ENCODE assay signal across 8 mouse cellular contexts in genomic region chr1:61639114-61640093, GRCm38 (mm10). TPM values are rescaled to one million over a fixed set of nuclear protein-coding genes. Genes with fewer than 3 reads are reported as not detected.
A peak's percentile ranks its signal among the peaks of the same experiment; 100 is the strongest.
DNase-seq lines count a peak whose midpoint lies in the region; ATAC-seq and TF ChIP-seq lines count a peak whose summit lies in the region.

No protein-coding gene starts in this region.

- no peak for TF ChIP-seq CTCF in liver, adult 2 months (IDR thresholded peaks at IDR 0.05; ENCODE audit: low read depth, low read length)

- H3K4me3 ChIP-seq in forebrain, embryonic 15.5 days = peak overlapping the region; percentile 90
- H3K4me3 ChIP-seq in hindbrain, embryonic 15.5 days = peak overlapping the region; percentile 91
- peak overlapping the region; percentile 99 for H3K4me3 ChIP-seq in liver, adult 2 months (ENCODE audit: insufficient read depth, low read depth, low read length)
- H3K4me3 ChIP-seq in myocyte = peak overlapping the region; percentile 12

- H3K9ac ChIP-seq in forebrain, embryonic 15.5 days (replicated peaks) = peak overlapping the region; percentile 70
- peak overlapping the region; percentile 70 for H3K9ac ChIP-seq in hindbrain, embryonic 15.5 days
- H3K9ac ChIP-seq in liver, adult 2 months (ENCODE audit: low read depth, low read length) = peak overlapping the region; percentile 97

- H3ac ChIP-seq in myocyte (ENCODE audit: control insufficient read depth, insufficient read length) = no peak overlapping the region

- 0 out of 2 replicates have a peak overlapping the region, but pooled peaks have one; percentile 5 for H3K27ac ChIP-seq in forebrain, embryonic 15.5 days (replicated peaks)
- peak overlapping the region; percentile 59 for H3K27ac ChIP-seq in hindbrain, embryonic 15.5 days (replicated peaks)
- peak overlapping the region; percentile 35; the same call in 1 of the 2 replicates for H3K27ac ChIP-seq in liver, adult 2 months (replicated peaks; ENCODE audit: insufficient read depth, low read depth, low read length)

- DNase-seq in layer of hippocampus, adult 11-12 months (ENCODE audit: low spot score) = peak; percentile 3
- no peak for DNase-seq in layer of hippocampus, adult 18-20 months (ENCODE audit: low spot score in 2 of 2)
- peak; percentile 15 for DNase-seq in adrenal gland, adult 2 months
- DNase-seq in liver, adult 2 months (ENCODE audit: extremely low read depth, low read depth, low spot score) = no peak
- no peak for DNase-seq in cerebellum, adult 8-10 months

- H3K4me2 ChIP-seq in forebrain, embryonic 15.5 days (replicated peaks) = peak overlapping the region; percentile 99
- H3K4me2 ChIP-seq in hindbrain, embryonic 15.5 days = peak overlapping the region; percentile 97
- peak overlapping the region; percentile 86 for H3K4me2 ChIP-seq in myocyte (ENCODE audit: low read depth)

- H3K27me3 ChIP-seq in forebrain, embryonic 15.5 days = 0 out of 2 replicates have a peak, but pooled peaks cover 3% of the 10 kb centered on the region
- no peaks in the 10 kb centered on the region for H3K27me3 ChIP-seq in hindbrain, embryonic 15.5 days
- no peaks in the 10 kb centered on the region for H3K27me3 ChIP-seq in liver, adult 2 months (ENCODE audit: control insufficient read depth, insufficient read depth, low read length)
- H3K27me3 ChIP-seq in myocyte (ENCODE audit: control insufficient read depth, insufficient read depth, insufficient read length) = no peaks in the 10 kb centered on the region

- no peaks in the 10 kb centered on the region for H3K79me2 ChIP-seq in liver, adult 2 months (ENCODE audit: control insufficient read depth, insufficient read depth, low read length)
- no peaks in the 10 kb centered on the region for H3K79me2 ChIP-seq in myocyte (ENCODE audit: control insufficient read depth, insufficient read depth)

- no peaks in the 10 kb centered on the region for H3K9me3 ChIP-seq in forebrain, embryonic 15.5 days
- no peaks in the 10 kb centered on the region for H3K9me3 ChIP-seq in hindbrain, embryonic 15.5 days

- H3K36me3 ChIP-seq in forebrain, embryonic 15.5 days = no peaks in the 10 kb centered on the region
- H3K36me3 ChIP-seq in hindbrain, embryonic 15.5 days = no peaks in the 10 kb centered on the region
- no peaks in the 10 kb centered on the region for H3K36me3 ChIP-seq in liver, adult 2 months (ENCODE audit: control insufficient read depth, insufficient read depth, low read length)
- H3K36me3 ChIP-seq in myocyte (ENCODE audit: control insufficient read depth, insufficient read depth) = no peaks in the 10 kb centered on the region

- WGBS in forebrain, embryonic 15.5 days = 3% methylated on average over 40 of the region's 40 CpGs
- 3% methylated on average over 39 of the region's 40 CpGs for WGBS in hindbrain, embryonic 15.5 days
- WGBS in liver, adult 2 months = 7% methylated on average over 40 of the region's 40 CpGs

- no peak for TF ChIP-seq POLR2A in liver, adult 2 months (IDR thresholded peaks at IDR 0.05; ENCODE audit: extremely low read depth, insufficient read depth, low read length)
- no peak for TF ChIP-seq POLR2A in myocyte (IDR thresholded peaks at IDR 0.05; ENCODE audit: insufficient read length, low read depth)

- H3K4me1 ChIP-seq in forebrain, embryonic 15.5 days = peaks cover 14% of the 10 kb centered on the region
- H3K4me1 ChIP-seq in hindbrain, embryonic 15.5 days (replicated peaks) = peaks cover 12% of the 10 kb centered on the region
- H3K4me1 ChIP-seq in liver, adult 2 months (ENCODE audit: control insufficient read depth, insufficient read depth, low read length) = peaks cover 7% of the 10 kb centered on the region; the same call in 1 of the 2 replicates

- ATAC-seq in forebrain, embryonic 15.5 days (replicated peaks) = peak; percentile 68
- ATAC-seq in hindbrain, embryonic 15.5 days (ENCODE audit: low FRiP score, low read depth) = peak; percentile 55

TF ChIP-seq in myocyte, 11 proteins besides CTCF, POLR2A, EP300 and RAD21:
- TF ChIP-seq E2F4 (IDR thresholded peaks at IDR 0.05; ENCODE audit: insufficient read depth) = no peak
- TF ChIP-seq MAX (IDR thresholded peaks at IDR 0.05; ENCODE audit: low read depth) = no peak
- TF ChIP-seq MYOG (IDR thresholded peaks at IDR 0.05; ENCODE audit: control insufficient read depth in 1 of 3, insufficient read depth in 1 of 3, insufficient read length in 2 of 3, low read depth in 2 of 3) = no peak
- TF ChIP-seq MYOD1 (IDR thresholded peaks at IDR 0.05; ENCODE audit: control insufficient read depth in 1 of 3, insufficient read length in 2 of 3, low read depth in 2 of 3) = no peak
- TF ChIP-seq TCF3 (IDR thresholded peaks at IDR 0.05; ENCODE audit: insufficient read length, low read depth) = no peak
- TF ChIP-seq REST (IDR thresholded peaks at IDR 0.05; ENCODE audit: insufficient read depth, insufficient read length) = no peak
- no peak for TF ChIP-seq USF1 (IDR thresholded peaks at IDR 0.05; ENCODE audit: low read depth)
- no peak for TF ChIP-seq TCF12 (IDR thresholded peaks at IDR 0.05; ENCODE audit: insufficient read depth, poor library complexity, severe bottlenecking)

RNA-seq across cellular contexts. Expression of gene Pard3b, which starts 0.8 kb away (rescaled TPM):
- 1 to 10 TPM; 5.4 to 5.9 TPM for total RNA-seq in layer of hippocampus, adult 18-20 months (2021)
- 10 to 100 TPM; 11.2 to 12.1 TPM for total RNA-seq in adrenal gland, adult 2 months (2021)
- 10.8 and 15.2 TPM in 2 replicates for polyA plus RNA-seq in adrenal gland, adult 2 months (2012; rRNA removed)
- 8.8 and 9.8 TPM in 2 replicates for polyA plus RNA-seq in forebrain, embryonic 15.5 days (2015; fragmentation: Nextera tagmentation; extraction: Ambion mirVana)
- 9.0 and 11.6 TPM in 2 replicates for polyA plus RNA-seq in hindbrain, embryonic 15.5 days (2015; fragmentation: Nextera tagmentation; extraction: Ambion mirVana)
- total RNA-seq in liver, adult 2 months (2014; rRNA removed) = 3.0 and 3.3 TPM in 2 replicates
- polyA plus RNA-seq in liver, adult 2 months (2012; rRNA removed) = 0.39 and 0.50 TPM in 2 replicates
- 0.17 TPM for polyA plus RNA-seq in myocyte (2012; fragmentation: generic; extraction: Trizol)

Comparison
In these comparisons a context has a peak if more than half of its experiments do, and no peak if none do; other contexts are left out.
1. DNase-seq: peak in layer of hippocampus, adult 11-12 months (single experiment) and adrenal gland, adult 2 months (single experiment); none in layer of hippocampus, adult 18-20 months (0 of 2), liver, adult 2 months (single experiment) and cerebellum, adult 8-10 months (single experiment).
2. H3K27ac ChIP-seq: peak in every context shown above with its lines; median percentile 59 in hindbrain, embryonic 15.5 days; 35 in liver, adult 2 months; 5 in forebrain, embryonic 15.5 days.
3. H3K4me3 ChIP-seq: peak in every context shown above with its lines; median percentile 99 in liver, adult 2 months; 91 in hindbrain, embryonic 15.5 days; 90 in forebrain, embryonic 15.5 days; 12 in myocyte.
4. Peak in every context shown above with its lines, with median percentiles within 50 percentile points of each other: H3K4me2 ChIP-seq and H3K9ac ChIP-seq.